Mouse (Mus musculus) central nervous system, embryonic 14 days (tissue): ENCODE results near the gene Gpr6. TPM values are rescaled to one million over a fixed set of nuclear protein-coding genes. Genes with fewer than 3 reads are reported as not detected.

ENCODE experiments used
- polyA plus RNA-seq: library from polyadenylated mRNA; depleted of rRNA; stranded (reverse); fragments of >200 nt; gene quantifications from 2 replicates; pipeline ENCODE4 v1.2.3, GENCODE M21; 2012; rRNA removed

Gpr6 gene
- 0.88 and 1.4 TPM in 2 replicates for polyA plus RNA-seq

GRCm38 (mm10) chr10:41072116-41072515 lies at the start of gene Gpr6:
TSS of gene Gpr6 (minus strand) at chr10:41072285.

Other genes with a start within 250 kb of the Gpr6 start
- 23.7 and 24.3 TPM in 2 replicates for gene Cdc40, start 189.0 kb downstream of the Gpr6 start, polyA plus RNA-seq
- 57.9 and 59.5 TPM in 2 replicates for gene Wasf1, start 188.8 kb downstream of the Gpr6 start, polyA plus RNA-seq
- 17.1 and 18.6 TPM in 2 replicates for gene Fig4, start 231.0 kb upstream of the Gpr6 start, polyA plus RNA-seq
- 0.12 and 0.14 TPM in 2 replicates for gene Ak9, start 231.7 kb upstream of the Gpr6 start, polyA plus RNA-seq